ENCODE assay signal across 9 mouse cellular contexts in genomic region chr17:28204052-28204720, GRCm38 (mm10). TPM values are rescaled to one million over a fixed set of nuclear protein-coding genes. Genes with fewer than 3 reads are reported as not detected.
DNase-seq lines count a peak whose midpoint lies in the region; ATAC-seq and TF ChIP-seq lines count a peak whose summit lies in the region.
"Had no signal": no experiment of that assay in that cellular context is flagged by ENCODE, and none has a peak within 500 bp of the region (broad histone marks: within the 10 kb centered on the region; RNA-seq: fewer than 3 reads in every experiment).

No protein-coding gene starts in this region.

- DNase-seq in frontal cortex, postnatal 25 days (ENCODE audit: low spot score in 2 of 2) = no peak
- peak; percentile 57 for DNase-seq in neural tube, embryonic 10.5 days (ENCODE audit: extremely low spot score, low spot score)
- peak; percentile 81 for DNase-seq in mesoderm, embryonic 11.5 days (ENCODE audit: low read depth, low spot score)
- peak; percentile 90 for DNase-seq in splenic B cell, adult 2 months (ENCODE audit: low read depth, low spot score)

- no peak overlapping the region for H3K4me2 ChIP-seq in neural tube, embryonic 15.5 days
- H3K4me2 ChIP-seq: hindbrain, embryonic 15.5 days had no signal

- peaks cover 9% of the 10 kb centered on the region for H3K4me1 ChIP-seq in neural tube, embryonic 15.5 days
- H3K4me1 ChIP-seq in cortical plate, adult 2 months (ENCODE audit: control insufficient read depth, insufficient read depth, low read length) = no peaks in the 10 kb centered on the region

- peak; percentile 64; the same call in 1 of the 2 replicates for ATAC-seq in frontal cortex, adult (ENCODE audit: low TSS enrichment)
- no peak for ATAC-seq in neural tube, embryonic 15.5 days (ENCODE audit: low FRiP score)
- ATAC-seq in inflammation-experienced regulatory T-cells, adult 6 months = peak; percentile 36

- H3K36me3 ChIP-seq in neural tube, embryonic 15.5 days = peaks cover 44% of the 10 kb centered on the region
- H3K36me3 ChIP-seq in splenic B cell, adult 2 months (ENCODE audit: control insufficient read depth, insufficient read depth, low read length, poor library complexity, severe bottlenecking) = peaks cover 2% of the 10 kb centered on the region; the same call in 1 of the 2 replicates

- H3K27me3 ChIP-seq in neural tube, embryonic 15.5 days (replicated peaks) = no peaks in the 10 kb centered on the region
- no peaks in the 10 kb centered on the region for H3K27me3 ChIP-seq in splenic B cell, adult 2 months (ENCODE audit: control insufficient read depth, insufficient read depth, low read length, poor library complexity, severe bottlenecking)
- H3K27me3 ChIP-seq: hindbrain, embryonic 15.5 days had no signal

- no peaks in the 10 kb centered on the region for H3K9me3 ChIP-seq in neural tube, embryonic 15.5 days (replicated peaks)
- H3K9me3 ChIP-seq: hindbrain, embryonic 15.5 days had no signal

- peak; percentile 75 for TF ChIP-seq CTCF in cortical plate, adult 2 months (IDR thresholded peaks at IDR 0.05; ENCODE audit: extremely low read depth, insufficient read depth, low read length)

- no peak overlapping the region for H3K27ac ChIP-seq in neural tube, embryonic 15.5 days (replicated peaks)
- no peak overlapping the region for H3K27ac ChIP-seq in cortical plate, adult 2 months (ENCODE audit: insufficient read depth, low read length)
- H3K27ac ChIP-seq: hindbrain, embryonic 15.5 days had no signal

- no peak overlapping the region for H3K9ac ChIP-seq in neural tube, embryonic 15.5 days (replicated peaks)
- H3K9ac ChIP-seq: hindbrain, embryonic 15.5 days had no signal

- 38% methylated on average over 14 of the region's 14 CpGs for WGBS in neural tube, embryonic 15.5 days

- 0 out of 2 replicates have a peak, but pooled peaks have one; percentile 12 for TF ChIP-seq POLR2A in cortical plate, adult 2 months (IDR thresholded peaks at IDR 0.05; ENCODE audit: extremely low read depth, insufficient read depth, low read length)

- no peak overlapping the region for H3K4me3 ChIP-seq in neural tube, embryonic 15.5 days (replicated peaks)
- H3K4me3 ChIP-seq in cortical plate, adult 2 months (ENCODE audit: insufficient read depth, low read length) = no peak overlapping the region
- H3K4me3 ChIP-seq: hindbrain, embryonic 15.5 days had no signal

RNA-seq across cellular contexts. Expression of gene Def6, which starts 3.4 kb away (rescaled TPM):
- polyA plus RNA-seq in neural tube, embryonic 15.5 days (2015; fragmentation: Nextera tagmentation; extraction: Ambion mirVana) = 8.6 and 24.0 TPM in 2 replicates
- polyA plus RNA-seq in cortical plate, adult 2 months (2012; rRNA removed) = 3.7 and 4.5 TPM in 2 replicates
- polyA plus RNA-seq in inflammation-experienced regulatory T-cells, adult 6 months (2017; shearing (Covaris generic)) = 10 to 100 TPM; 29.7 to 51.9 (median 32.8) TPM

RNA-seq across cellular contexts. Expression of gene Zfp523, which starts 27.3 kb away (rescaled TPM):
- polyA plus RNA-seq in neural tube, embryonic 15.5 days (2015; fragmentation: Nextera tagmentation; extraction: Ambion mirVana) = 41.5 and 43.8 TPM in 2 replicates
- 110 and 113 TPM in 2 replicates for polyA plus RNA-seq in cortical plate, adult 2 months (2012; rRNA removed)
- 1 to 10 TPM; 3.1 to 7.8 (median 6.2) TPM for polyA plus RNA-seq in inflammation-experienced regulatory T-cells, adult 6 months (2017; shearing (Covaris generic))

RNA-seq across cellular contexts. Expression of gene Ppard, which starts 28.3 kb away (rescaled TPM):
- 1.3 and 1.7 TPM in 2 replicates for polyA plus RNA-seq in neural tube, embryonic 15.5 days (2015; fragmentation: Nextera tagmentation; extraction: Ambion mirVana)
- 24.2 TPM in 2 replicates for polyA plus RNA-seq in cortical plate, adult 2 months (2012; rRNA removed)
- polyA plus RNA-seq in inflammation-experienced regulatory T-cells, adult 6 months (2017; shearing (Covaris generic)) = 1 to 10 TPM; 2.5 to 3.8 (median 3.8) TPM

Comparison
In these comparisons a context has a peak if more than half of its experiments do, and no peak if none do; other contexts are left out.
1. DNase-seq: peak in neural tube, embryonic 10.5 days (single experiment), mesoderm, embryonic 11.5 days (single experiment) and splenic B cell, adult 2 months (single experiment); none in frontal cortex, postnatal 25 days (0 of 2).